Mouse (Mus musculus): ENCODE results near the gene Vegfd. TPM values are rescaled to one million over a fixed set of nuclear protein-coding genes. Genes with fewer than 3 reads are reported as not detected.

Gene Vegfd
- polyA plus RNA-seq, 1 experiment, result not detected

DNA sequence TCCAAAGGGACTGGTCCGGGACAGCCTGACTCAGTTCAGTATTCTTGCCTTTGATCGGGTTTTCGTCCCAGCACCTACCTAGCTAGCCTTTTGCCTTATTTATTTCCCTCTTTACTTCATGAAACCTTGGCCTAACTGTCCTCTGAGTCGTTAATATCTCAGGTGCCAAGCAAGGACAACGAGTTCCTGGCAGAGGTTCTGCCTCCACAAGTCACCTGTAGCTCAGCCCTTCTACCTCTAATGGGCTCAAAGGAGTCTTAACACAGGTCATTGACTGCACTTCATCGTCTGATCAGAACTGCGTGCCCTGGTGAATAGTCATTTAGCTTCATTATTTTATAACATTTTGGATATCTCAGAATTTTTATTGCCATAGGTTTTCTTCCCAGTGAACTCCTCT, 66.3 kb downstream of the Vegfd start:
- no peak for TF ChIP-seq GATA1 (IDR thresholded peaks at IDR 0.05; ENCODE audit: low read length)

DNA sequence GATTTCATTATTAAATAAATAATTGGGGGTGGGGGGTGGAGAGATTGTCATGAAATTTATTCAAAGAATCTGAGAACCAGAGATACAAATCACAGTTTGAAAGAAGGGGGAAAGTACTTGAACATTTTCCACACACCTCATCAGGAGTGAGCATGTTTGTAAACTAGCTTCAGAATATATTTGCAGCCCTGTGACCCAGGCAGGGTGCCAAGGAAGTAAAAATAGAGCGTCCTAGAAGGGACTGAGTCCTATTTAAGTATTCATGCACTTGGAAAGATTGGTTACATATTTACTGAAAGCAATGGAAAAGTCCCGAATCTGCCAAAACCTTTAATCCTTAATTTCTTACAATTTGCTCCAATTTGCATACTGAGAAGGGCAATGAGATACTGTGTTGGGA, 67.0 kb downstream of the Vegfd start:
- TF ChIP-seq GATA1 (IDR thresholded peaks at IDR 0.05; ENCODE audit: low read length), result no peak

DNA sequence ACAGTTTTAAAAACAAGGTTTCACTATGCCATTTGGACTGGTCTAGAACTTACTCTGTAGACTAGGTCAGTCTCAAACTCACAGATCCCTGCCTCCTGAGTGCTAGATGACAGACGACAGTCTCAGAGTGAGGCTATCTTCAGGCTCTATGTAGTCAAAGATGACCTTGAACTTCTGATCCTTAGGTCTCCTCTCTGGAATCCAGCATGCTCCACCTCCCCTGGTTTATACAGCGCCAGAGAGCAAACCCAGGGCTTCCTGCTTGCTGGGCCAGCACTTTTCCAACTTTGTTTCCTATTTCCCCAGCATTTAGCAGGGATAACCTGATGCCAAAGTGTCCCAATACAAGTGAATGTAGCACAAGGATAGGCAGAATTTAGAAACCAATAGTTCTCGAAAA, 67.5 kb downstream of the Vegfd start:
- TF ChIP-seq GATA1 (IDR thresholded peaks at IDR 0.05; ENCODE audit: low read length), result no peak

- TF ChIP-seq GATA1 (IDR thresholded peaks at IDR 0.05; ENCODE audit: low read length), result no peak
These were observed 68.1 kb downstream of the Vegfd start for GRCm38 (mm10) chrX:164441306-164441705.

- TF ChIP-seq GATA1 (IDR thresholded peaks at IDR 0.05; ENCODE audit: low read length), result no peak
These were observed 72.4 kb downstream of the Vegfd start for GRCm38 (mm10) chrX:164445601-164446000.

DNA sequence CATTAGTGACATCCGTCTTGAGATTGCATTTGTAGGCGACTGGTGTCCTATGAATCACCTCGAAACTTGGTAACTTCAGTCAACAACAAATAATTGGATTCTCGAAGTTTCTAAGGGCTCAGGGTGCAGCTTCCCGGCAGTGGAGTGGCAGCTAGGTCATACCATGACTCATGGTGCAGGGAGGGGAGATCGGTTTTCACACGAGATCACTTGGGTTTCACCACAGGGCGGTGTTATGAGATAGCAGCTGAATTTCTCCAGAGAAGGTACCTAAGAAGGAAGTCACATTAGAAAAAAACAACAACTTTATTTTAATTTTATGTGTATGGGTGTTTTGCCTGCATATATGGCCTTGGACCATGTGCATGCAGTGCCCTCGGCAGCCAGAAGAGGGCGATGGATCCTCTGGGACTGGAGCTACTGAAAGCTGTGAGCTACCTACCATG, 73.0 kb downstream of the Vegfd start:
- TF ChIP-seq GATA1 (IDR thresholded peaks at IDR 0.05; ENCODE audit: low read length), result no peak

DNA sequence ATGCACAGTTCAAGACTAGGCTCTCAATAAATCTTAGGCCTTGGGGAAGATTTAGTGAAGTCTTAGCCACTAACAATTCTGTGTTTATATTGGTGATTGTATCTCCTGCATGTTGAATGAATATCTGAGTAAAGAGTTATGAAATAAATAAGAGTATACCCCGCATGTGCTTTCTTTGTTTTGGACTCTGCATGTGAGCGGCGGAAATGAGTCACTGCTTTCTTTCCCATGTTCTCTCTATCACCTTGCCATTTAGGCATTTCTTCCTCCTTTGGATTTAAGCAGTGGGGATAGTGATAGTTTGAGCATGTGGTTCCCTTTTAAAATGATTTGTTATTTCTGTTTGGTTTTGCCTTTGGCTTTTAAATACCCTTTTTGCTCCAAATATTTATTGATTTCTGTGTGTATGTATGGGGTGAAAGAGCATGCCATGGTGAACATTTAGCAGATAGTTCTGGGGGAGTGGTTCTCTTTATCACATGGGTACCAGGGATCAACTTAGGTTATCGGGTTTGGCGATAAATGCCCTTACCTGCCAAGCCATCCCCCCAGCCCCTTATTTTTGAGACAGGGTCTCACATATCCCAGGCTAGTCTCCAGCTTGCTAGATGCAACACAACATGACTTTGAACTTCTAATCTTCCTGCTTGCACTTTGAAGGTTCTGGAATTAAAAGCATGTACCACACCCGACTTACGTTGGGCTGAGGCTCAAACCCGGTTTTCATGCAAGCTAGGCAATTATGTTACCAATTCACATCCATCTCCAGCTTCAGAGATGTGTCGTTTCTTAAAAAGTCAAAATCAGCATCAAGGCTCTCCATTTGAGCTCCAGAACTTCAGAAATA, 73.9 kb downstream of the Vegfd start:
- TF ChIP-seq GATA1 (IDR thresholded peaks at IDR 0.05; ENCODE audit: low read length), result no peak

GRCm38 (mm10) chrX:164447682-164448071, 74.5 kb downstream of the Vegfd start:
- TF ChIP-seq GATA1 (IDR thresholded peaks at IDR 0.05; ENCODE audit: low read length), result no peak

GRCm38 (mm10) chrX:164449201-164449600, 76.0 kb downstream of the Vegfd start:
- no peak for TF ChIP-seq GATA1 (IDR thresholded peaks at IDR 0.05; ENCODE audit: low read length)

Other genes with a start within 250 kb of the Vegfd start
- not detected in 2 replicates for gene Ace2, start 234.0 kb upstream of the Vegfd start, polyA plus RNA-seq (2012)
- gene Bmx, start 115.2 kb upstream of the Vegfd start, polyA plus RNA-seq (2012), result not detected in 2 replicates
- gene Pir, start 104.0 kb upstream of the Vegfd start, polyA plus RNA-seq (2012), result not detected in 2 replicates
- gene Piga, start 46.4 kb downstream of the Vegfd start, polyA plus RNA-seq (2012), result 1.1 TPM in 2 replicates
- gene Asb11, start 63.6 kb downstream of the Vegfd start, polyA plus RNA-seq (2012), result not detected in 2 replicates
- gene Asb9, start 132.9 kb downstream of the Vegfd start, polyA plus RNA-seq (2012), result not detected in 2 replicates